Comparison of ENCODE assay signal across 33 mouse cellular contexts in the genomic region with DNA sequence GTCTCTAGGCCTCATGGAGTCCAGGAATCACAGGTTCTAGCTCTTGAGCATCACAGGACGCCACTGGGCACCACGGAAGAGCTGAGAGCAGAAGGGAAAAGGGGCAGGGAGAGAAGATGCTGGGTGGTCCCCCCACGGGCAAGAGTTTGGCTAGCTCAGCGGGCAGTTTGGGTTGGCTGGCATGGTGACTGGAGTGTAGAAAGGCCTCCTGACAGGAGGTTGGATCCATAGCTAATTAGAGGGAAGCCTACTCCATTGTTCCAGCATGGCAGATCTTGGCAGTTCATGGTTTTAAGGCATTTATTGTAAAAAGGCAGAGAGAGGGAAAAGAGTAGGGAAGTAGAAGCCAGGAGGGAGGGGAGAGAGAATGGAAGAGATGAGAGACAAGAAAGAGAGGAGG.
DNase-seq lines count a peak whose midpoint lies in the region; ATAC-seq and TF ChIP-seq lines count a peak whose summit lies in the region.
"Had no signal": no experiment of that assay in that cellular context is flagged by ENCODE, and none has a peak within 500 bp of the region (broad histone marks: within the 10 kb centered on the region; RNA-seq: fewer than 3 reads in every experiment).

No protein-coding gene starts in this region.

- TF ChIP-seq CTCF in brain, embryonic 14.5 days (IDR thresholded peaks at IDR 0.05; ENCODE audit: borderline replicate concordance, extremely low read depth, insufficient read depth, insufficient read length): no peak

- no peak overlapping the region for H3K4me2 ChIP-seq in forebrain, embryonic 14.5 days (ENCODE audit: low read length)
- no peak overlapping the region for H3K4me2 ChIP-seq in hindbrain, embryonic 16.5 days (ENCODE audit: low read length)
- H3K4me2 ChIP-seq: embryonic facial prominence, embryonic 15.5 days; limb, embryonic 13.5 days; liver, embryonic 12.5 days; midbrain, embryonic 13.5 days; neural tube, embryonic 15.5 days had no signal

- no peaks in the 10 kb centered on the region for H3K4me1 ChIP-seq in forebrain, embryonic 14.5 days (ENCODE audit: control insufficient read depth, insufficient read depth, low read length)
- no peaks in the 10 kb centered on the region for H3K4me1 ChIP-seq in forebrain, embryonic 10.5 days
- no peaks in the 10 kb centered on the region for H3K4me1 ChIP-seq in hindbrain, embryonic 16.5 days (ENCODE audit: control insufficient read depth, insufficient read depth, low read depth, low read length)
- H3K4me1 ChIP-seq: embryonic facial prominence, embryonic 15.5 days; heart, embryonic 10.5 days; limb, embryonic 13.5 days; liver, embryonic 12.5 days; midbrain, embryonic 13.5 days; neural tube, embryonic 15.5 days had no signal

- no peak overlapping the region for H3K4me3 ChIP-seq in forebrain, embryonic 14.5 days (ENCODE audit: low read depth, low read length)
- H3K4me3 ChIP-seq in forebrain, embryonic 10.5 days: no peak overlapping the region
- H3K4me3 ChIP-seq in hindbrain, embryonic 16.5 days (ENCODE audit: low read length): no peak overlapping the region
- H3K4me3 ChIP-seq: embryonic facial prominence, embryonic 15.5 days; heart, embryonic 10.5 days; limb, embryonic 13.5 days; liver, embryonic 12.5 days; midbrain, embryonic 13.5 days; neural tube, embryonic 15.5 days had no signal

- ATAC-seq in forebrain, embryonic 14.5 days: peak; percentile 70; the same call in 1 of the 2 replicates
- peak; percentile 60; the same call in 1 of the 2 replicates for ATAC-seq in hindbrain, embryonic 16.5 days
- ATAC-seq: inflammation-experienced regulatory T-cells, adult 6 months; liver, embryonic 12.5 days; liver, postnatal 0 days; midbrain, embryonic 13.5 days; Patski had no signal

- no peaks in the 10 kb centered on the region for H3K27me3 ChIP-seq in forebrain, embryonic 14.5 days (replicated peaks; ENCODE audit: control insufficient read depth, insufficient read depth, low read length)
- no peaks in the 10 kb centered on the region for H3K27me3 ChIP-seq in forebrain, embryonic 10.5 days (ENCODE audit: poor library complexity, severe bottlenecking)
- no peaks in the 10 kb centered on the region for H3K27me3 ChIP-seq in hindbrain, embryonic 16.5 days (replicated peaks; ENCODE audit: control insufficient read depth, insufficient read depth, low read length)
- H3K27me3 ChIP-seq: embryonic facial prominence, embryonic 15.5 days; limb, embryonic 13.5 days; liver, embryonic 12.5 days; midbrain, embryonic 13.5 days; neural tube, embryonic 15.5 days; Patski had no signal

- TF ChIP-seq POLR2A in brain, embryonic 14.5 days (IDR thresholded peaks at IDR 0.05; ENCODE audit: borderline replicate concordance, extremely low read depth, insufficient read depth, insufficient read length, poor library complexity, severe bottlenecking): no peak

- intact Hi-C loops in left cerebral cortex, postnatal 4 days (cut with DNase I): no loop called here

- no peak overlapping the region for H3K9ac ChIP-seq in forebrain, embryonic 14.5 days (ENCODE audit: low read length)
- no peak overlapping the region for H3K9ac ChIP-seq in hindbrain, embryonic 16.5 days (ENCODE audit: low read depth, low read length)
- H3K9ac ChIP-seq: embryonic facial prominence, embryonic 15.5 days; limb, embryonic 13.5 days; liver, embryonic 12.5 days; liver, postnatal 0 days; midbrain, embryonic 13.5 days; neural tube, embryonic 15.5 days had no signal

- DNase-seq in forebrain, embryonic 14.5 days (ENCODE audit: low spot score): peak; percentile 54
- no peak for DNase-seq in forebrain, embryonic 10.5 days (ENCODE audit: extremely low spot score, low spot score)
- DNase-seq in left cerebral cortex, postnatal 4 days: peak; percentile 8
- DNase-seq in left cerebral cortex, adult 9 months (ENCODE audit: low spot score in 2 of 2): no peak
- DNase-seq in brain, embryonic 14.5 days (ENCODE audit: low read depth): peak; percentile 68
- no peak for DNase-seq in MN1 (ENCODE audit: low spot score)
- DNase-seq: adrenal gland, postnatal 25 days; cerebellum, adult 2 months; cerebellum, postnatal 14 days; gastrocnemius, postnatal 25 days; heart, adult 11 months; heart, postnatal 36 days; kidney, adult 11 months; kidney, postnatal 14 days; layer of hippocampus, adult 9-11 months; liver, postnatal 0 days; lung, postnatal 36 days; retina, postnatal 1 day; right cerebral cortex, postnatal 14 days; spleen, adult 18-20 months; thymus, adult 18-20 months; thymus, postnatal 25 days had no signal

- 50% methylated on average over 4 of the region's 4 CpGs for WGBS in forebrain, embryonic 14.5 days
- 80% methylated on average over 4 of the region's 4 CpGs for WGBS in forebrain, embryonic 10.5 days
- WGBS in hindbrain, embryonic 16.5 days: 57% methylated on average over 4 of the region's 4 CpGs

- H3K27ac ChIP-seq in forebrain, embryonic 14.5 days (ENCODE audit: low read depth, low read length): no peak overlapping the region
- H3K27ac ChIP-seq in forebrain, embryonic 10.5 days: no peak overlapping the region
- no peak overlapping the region for H3K27ac ChIP-seq in hindbrain, embryonic 16.5 days (ENCODE audit: low read depth, low read length)
- H3K27ac ChIP-seq: embryonic facial prominence, embryonic 15.5 days; heart, embryonic 10.5 days; limb, embryonic 13.5 days; liver, embryonic 12.5 days; midbrain, embryonic 13.5 days; neural tube, embryonic 15.5 days; stomach, postnatal 0 days had no signal

- H3K36me3 ChIP-seq in forebrain, embryonic 14.5 days (ENCODE audit: control insufficient read depth, insufficient read depth, low read length): no peaks in the 10 kb centered on the region
- H3K36me3 ChIP-seq in forebrain, embryonic 10.5 days (replicated peaks): no peaks in the 10 kb centered on the region
- H3K36me3 ChIP-seq in hindbrain, embryonic 16.5 days (ENCODE audit: control insufficient read depth, insufficient read depth, low read length): no peaks in the 10 kb centered on the region
- H3K36me3 ChIP-seq: embryonic facial prominence, embryonic 15.5 days; G1E; heart, embryonic 10.5 days; limb, embryonic 13.5 days; liver, embryonic 12.5 days; midbrain, embryonic 13.5 days; neural tube, embryonic 15.5 days had no signal

- H3K9me3 ChIP-seq in forebrain, embryonic 14.5 days (replicated peaks; ENCODE audit: control insufficient read depth, low read length): no peaks in the 10 kb centered on the region
- no peaks in the 10 kb centered on the region for H3K9me3 ChIP-seq in forebrain, embryonic 10.5 days
- no peaks in the 10 kb centered on the region for H3K9me3 ChIP-seq in hindbrain, embryonic 16.5 days (ENCODE audit: control insufficient read depth, low read length)
- H3K9me3 ChIP-seq: embryonic facial prominence, embryonic 15.5 days; heart, embryonic 10.5 days; limb, embryonic 13.5 days; liver, embryonic 12.5 days; midbrain, embryonic 13.5 days; neural tube, embryonic 15.5 days had no signal

Comparison
In these comparisons a context has a peak if more than half of its experiments do, and no peak if none do; other contexts are left out.
1. DNase-seq: peak in forebrain, embryonic 14.5 days (single experiment), left cerebral cortex, postnatal 4 days (single experiment) and brain, embryonic 14.5 days (single experiment); none in forebrain, embryonic 10.5 days (single experiment), left cerebral cortex, adult 9 months (0 of 2) and MN1 (single experiment).